Mouse (Mus musculus) naive thymus-derived CD4-positive, alpha-beta T cell, adult 5 months (primary cell): ENCODE measurements around the gene Rbm4b. TPM values are rescaled to one million over a fixed set of nuclear protein-coding genes. Genes with fewer than 3 reads are reported as not detected.

Source experiments
- polyA plus RNA-seq: library from polyadenylated mRNA; unstranded; fragments of 100-300 nt; shearing (Covaris generic); gene quantifications from one replicate; pipeline ENCODE4 v1.2.1, GENCODE M21; 2017

Rbm4b gene
- 75.2 TPM for polyA plus RNA-seq

GRCm38 (mm10) chr19:4756193-4756911 is at the start of gene Rbm4b:
Rbm4b (plus strand) TSS chr19:4756497.

GRCm38 (mm10) chr19:4711098-4711600 is 45.1 kb upstream of the Rbm4b start, which contains the start of gene Sptbn2:
Sptbn2 (plus strand) TSS chr19:4711167.

GRCm38 (mm10) chr19:4793831-4794422 is 37.6 kb downstream of the Rbm4b start, which contains the start of gene Rbm4:
Rbm4 (minus strand) TSS chr19:4793901.

GRCm38 (mm10) chr19:4811063-4811908 is 55.0 kb downstream of the Rbm4b start, which contains the start of the genes Gm21992 and Rbm14:
Gm21992 (minus strand) TSS chr19:4811612.
Rbm14 (minus strand) TSS chr19:4811634.

Other genes with a start within 250 kb of the Rbm4b start
- 3.6 TPM for gene Pcx, start 246.0 kb upstream of the Rbm4b start, polyA plus RNA-seq
- gene Lrfn4, start 140.8 kb upstream of the Rbm4b start, polyA plus RNA-seq: not detected
- 105 TPM for gene Rce1, start 130.9 kb upstream of the Rbm4b start, polyA plus RNA-seq
- not detected for gene Gm960, start 57.8 kb upstream of the Rbm4b start, polyA plus RNA-seq
- gene Sptbn2, start 45.3 kb upstream of the Rbm4b start, polyA plus RNA-seq: 0.21 TPM
- gene Rbm4, start 37.4 kb downstream of the Rbm4b start, polyA plus RNA-seq: 47.7 TPM
- 28.1 TPM for gene Gm21992, start 55.1 kb downstream of the Rbm4b start, polyA plus RNA-seq
- 102 TPM for gene Rbm14, start 55.1 kb downstream of the Rbm4b start, polyA plus RNA-seq
- gene Ccs, start 82.8 kb downstream of the Rbm4b start, polyA plus RNA-seq: 71.3 TPM
- not detected for gene Ccdc87, start 82.9 kb downstream of the Rbm4b start, polyA plus RNA-seq
- gene Ctsf, start 98.6 kb downstream of the Rbm4b start, polyA plus RNA-seq: 13.9 TPM
- not detected for gene Actn3, start 121.4 kb downstream of the Rbm4b start, polyA plus RNA-seq
- 4.3 TPM for gene Zdhhc24, start 122.2 kb downstream of the Rbm4b start, polyA plus RNA-seq
- gene Bbs1, start 150.1 kb downstream of the Rbm4b start, polyA plus RNA-seq: 0.37 TPM
- gene Dpp3, start 171.8 kb downstream of the Rbm4b start, polyA plus RNA-seq: 59.0 TPM
- 1.4 TPM for gene Peli3, start 186.6 kb downstream of the Rbm4b start, polyA plus RNA-seq
- 46.3 TPM for gene Mrpl11, start 205.7 kb downstream of the Rbm4b start, polyA plus RNA-seq
- gene Npas4, start 233.8 kb downstream of the Rbm4b start, polyA plus RNA-seq: not detected